Mouse (Mus musculus): ENCODE data around the gene Gm17604. TPM values are rescaled to one million over a fixed set of nuclear protein-coding genes. Genes with fewer than 3 reads are reported as not detected.

Gm17604 gene
- not detected in 2 replicates for polyA plus RNA-seq (2012)

DNA sequence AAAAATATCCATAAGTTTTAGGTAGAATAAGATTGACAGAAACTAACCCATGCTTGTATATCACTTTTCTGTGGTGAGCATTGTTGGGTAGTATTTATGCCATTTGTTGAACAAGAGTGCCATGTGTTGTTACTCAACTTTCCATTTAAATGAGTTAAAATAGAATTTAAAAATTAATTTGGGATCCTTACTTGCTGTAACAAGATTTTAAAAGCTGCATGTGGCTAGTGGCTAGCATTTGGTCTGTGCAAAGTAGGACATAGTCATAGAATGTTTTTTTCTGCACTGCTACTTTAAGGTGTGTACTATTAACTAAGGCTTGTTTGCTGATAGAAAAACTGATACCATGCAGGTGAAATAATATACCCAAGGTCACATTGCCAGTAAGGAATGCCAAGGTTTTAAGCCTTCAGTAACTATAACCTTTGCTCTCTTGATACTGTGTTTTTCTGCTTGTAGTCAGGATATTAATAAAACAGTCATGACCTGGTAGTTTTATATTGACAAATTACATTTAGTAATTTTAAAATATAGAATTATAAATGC, at the start of gene Gm17604:
Gm17604 (minus strand) TSS at position 51 of the 546 bp plus-strand sequence.

DNA sequence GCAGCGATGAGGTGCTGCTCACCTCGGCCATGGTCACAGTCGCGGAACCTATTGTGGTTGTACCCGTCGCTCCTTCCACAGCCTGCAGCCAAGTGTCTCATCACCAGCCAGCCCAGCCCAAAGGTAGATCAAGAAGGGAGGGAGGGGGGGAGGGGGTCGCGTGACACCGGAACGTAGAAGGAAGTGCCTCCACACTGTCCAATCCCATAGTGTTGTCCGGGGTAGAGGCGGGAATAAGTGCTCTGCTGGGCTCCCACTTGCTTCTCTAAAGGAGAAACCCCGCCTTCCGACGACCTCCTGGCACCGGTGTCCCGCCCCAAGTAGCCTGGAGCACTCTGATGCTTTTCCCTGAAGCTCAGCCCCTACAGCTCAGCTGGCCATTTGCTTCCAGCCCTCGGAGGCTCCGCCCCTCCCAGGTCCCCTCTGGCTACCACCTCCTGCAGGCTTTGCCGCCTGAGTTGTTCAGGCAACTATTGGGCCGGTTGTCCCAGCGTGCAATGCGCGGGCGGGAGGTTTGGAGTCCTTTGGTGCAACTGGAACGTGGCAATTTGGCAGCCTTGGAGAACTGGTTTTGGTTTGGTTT, 24.3 kb downstream of the Gm17604 start, which contains the start of the genes Mospd2 and Fancb:
Mospd2 (minus strand) TSS at position 183 of the 583 bp plus-strand sequence.
Fancb (plus strand) TSS at position 400 of the 583 bp plus-strand sequence.

Other genes with a start within 250 kb of the Gm17604 start
- 0.33 and 0.48 TPM in 2 replicates for gene Mospd2, start 24.5 kb downstream of the Gm17604 start, polyA plus RNA-seq (2012)
- gene Fancb, start 24.2 kb downstream of the Gm17604 start, polyA plus RNA-seq (2012): 0.08 and 0.32 TPM in 2 replicates

Measured in megakaryocyte-erythroid progenitor cell, adult 5 weeks (primary cell).